Mouse (Mus musculus): ENCODE data around the gene Copg1. TPM values are rescaled to one million over a fixed set of nuclear protein-coding genes. Genes with fewer than 3 reads are reported as not detected.

The Copg1 gene
- 144 and 170 TPM in 2 replicates for polyA plus RNA-seq (2021; fragmentation: Nextera tagmentation)
- long read RNA-seq, experiment 1, full-length matches to known transcripts = 769 of 953 reads
- long read RNA-seq, experiment 1, partial matches to known transcripts = 137 of 953 reads
- long read RNA-seq, experiment 1, other reads (novel, unspliced or antisense) = 47 of 953 reads
- long read RNA-seq, experiment 2, full-length matches to known transcripts = 100 of 190 reads
- long read RNA-seq, experiment 2, partial matches to known transcripts = 61 of 190 reads
- long read RNA-seq, experiment 2, other reads (novel, unspliced or antisense) = 29 of 190 reads

DNA sequence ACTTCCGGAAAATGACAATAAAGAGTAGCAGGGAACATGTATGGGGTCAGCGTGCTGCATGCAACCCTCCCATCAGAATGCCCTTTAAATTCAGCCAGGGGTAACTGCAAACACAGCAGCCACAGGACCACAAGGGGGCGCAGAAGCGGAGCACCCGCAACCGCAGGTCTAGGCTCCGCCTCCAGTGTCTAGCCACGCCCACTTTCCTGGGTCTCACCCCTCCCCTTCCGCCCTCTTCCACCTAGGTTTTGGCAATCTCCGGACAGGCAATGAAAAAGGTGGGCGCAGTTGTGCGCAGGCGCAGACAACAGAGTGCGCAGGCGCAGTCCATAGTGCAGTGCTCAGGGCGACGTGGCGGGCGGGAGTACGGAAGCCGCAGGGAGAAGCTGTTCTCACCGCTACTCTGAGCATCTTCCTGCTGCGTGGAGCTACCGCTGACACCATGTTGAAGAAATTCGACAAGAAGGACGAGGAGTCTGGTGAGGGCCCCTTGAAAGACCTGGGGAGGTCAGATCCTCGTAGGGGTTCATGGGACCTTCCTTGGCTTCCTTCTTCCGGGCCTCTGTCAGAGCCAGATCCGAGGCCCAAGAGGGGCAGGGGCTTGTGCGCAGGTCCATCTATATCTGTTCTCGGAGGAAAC, at the start of gene Copg1:
Gene Copg1 (plus strand): TSS at position 221 of the 640 bp plus-strand sequence.

DNA sequence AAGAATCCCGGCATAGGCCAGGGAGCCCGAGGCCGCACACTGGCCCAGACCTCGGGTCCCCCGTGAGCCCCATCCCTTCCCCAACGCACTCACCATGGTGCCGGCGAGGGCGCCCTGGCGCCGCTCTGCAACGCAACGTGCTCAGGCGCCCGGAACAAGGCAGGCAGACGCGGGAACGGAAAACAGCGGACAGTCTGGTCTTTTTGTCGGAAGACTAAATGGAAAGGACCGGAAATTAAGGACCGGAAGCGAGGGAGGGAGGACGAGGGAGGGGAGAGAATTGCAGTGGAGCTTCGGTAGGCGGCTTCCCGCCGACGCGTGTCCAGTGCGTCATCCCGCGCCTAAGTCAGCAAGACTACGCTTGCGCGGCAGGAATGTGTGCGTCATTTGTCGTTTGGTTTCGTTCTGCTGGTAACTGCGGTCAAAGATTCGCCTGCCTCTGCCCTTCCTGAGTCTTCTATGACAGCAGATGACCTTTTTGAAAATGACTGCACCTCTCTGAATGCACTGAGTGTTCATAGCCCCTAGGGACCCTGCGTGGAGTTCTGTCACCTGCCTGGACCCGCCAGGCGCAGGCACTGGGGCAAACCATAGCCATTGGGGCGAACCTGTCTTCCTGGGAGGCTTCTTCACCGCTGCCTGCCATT, 48.9 kb upstream of the Copg1 start, which contains the start of gene Isy1:
Gene Isy1 (minus strand): TSS at position 248 of the 647 bp plus-strand sequence.

DNA sequence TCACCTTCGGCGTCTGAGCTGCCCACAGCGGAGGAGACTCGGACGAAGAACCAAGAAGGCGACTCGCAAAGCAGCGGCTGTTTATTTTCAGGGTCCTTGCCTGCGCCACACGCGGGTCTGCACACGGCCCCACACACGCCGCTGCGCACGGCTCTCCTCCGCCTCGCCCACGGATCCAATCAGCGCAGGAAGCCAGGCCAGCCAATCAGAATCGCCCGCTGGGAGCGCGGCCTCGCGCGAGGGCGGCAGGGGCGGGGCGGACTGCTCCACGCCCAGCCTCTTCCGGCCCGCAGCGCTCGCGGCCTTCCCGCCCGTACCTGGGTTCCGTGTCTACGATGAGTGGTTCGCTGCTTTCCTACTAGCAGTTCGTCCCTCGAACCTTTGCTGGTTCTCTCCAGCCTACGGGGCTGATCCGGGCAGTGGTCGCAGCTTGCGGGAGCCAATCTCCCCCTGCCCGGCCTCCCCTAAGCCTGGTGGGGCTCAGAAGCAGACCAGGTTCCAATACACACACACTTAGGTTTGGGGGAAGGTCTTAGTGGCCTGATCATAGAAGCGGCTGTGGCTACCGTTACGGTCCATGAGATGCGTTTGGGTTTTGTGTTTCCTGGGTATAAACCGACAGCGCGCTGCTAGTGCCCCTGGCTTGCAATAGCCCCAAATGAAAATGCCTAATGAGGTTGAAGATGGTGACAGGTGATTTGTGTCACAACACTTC, 36.6 kb upstream of the Copg1 start, which contains the start of gene Cnbp:
Gene Cnbp (minus strand): TSS at position 207 of the 715 bp plus-strand sequence.

DNA sequence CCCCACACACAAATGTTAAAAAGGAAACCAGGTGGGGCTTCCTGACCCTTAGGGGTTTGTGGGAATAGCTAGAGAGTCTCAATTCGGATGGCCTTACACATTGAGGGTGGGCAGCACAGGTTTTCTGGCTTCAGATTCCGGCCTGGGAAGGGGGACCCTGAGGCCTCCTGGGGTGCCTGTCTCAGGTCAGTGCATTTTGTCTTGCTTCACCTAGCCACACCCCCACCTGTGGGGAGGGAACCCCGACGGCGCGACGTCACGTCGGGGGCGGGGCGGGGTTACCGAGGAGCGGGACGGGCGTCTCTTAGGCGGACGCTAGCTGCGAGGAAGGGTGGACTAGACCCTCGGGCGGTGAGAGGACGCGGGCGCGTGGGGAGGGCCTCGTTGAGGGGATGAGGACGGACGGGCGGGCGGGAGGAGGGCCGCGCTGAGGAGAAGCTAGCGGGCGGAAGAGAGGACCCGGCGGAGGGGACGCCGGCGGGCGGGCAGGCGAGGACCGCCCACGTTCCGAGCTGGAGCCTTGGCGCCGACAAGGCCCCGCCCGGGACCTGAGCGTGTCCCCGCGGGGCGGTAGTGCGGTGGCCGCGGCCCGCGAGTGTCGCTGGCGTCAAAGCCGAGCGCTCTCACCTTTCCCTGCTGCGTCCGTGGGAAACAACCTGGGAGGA, 26.2 kb downstream of the Copg1 start, which contains the start of gene Hmces:
Gene Hmces (plus strand): TSS at position 275 of the 665 bp plus-strand sequence.

Other genes with a start within 250 kb of the Copg1 start
- 3.1 and 3.4 TPM in 2 replicates for gene Aplf, start 215.6 kb upstream of the Copg1 start, polyA plus RNA-seq (2021; fragmentation: Nextera tagmentation)
- 6.5 and 9.2 TPM in 2 replicates for gene Efcc1, start 156.9 kb upstream of the Copg1 start, polyA plus RNA-seq (2021; fragmentation: Nextera tagmentation)
- gene Gp9, start 109.7 kb upstream of the Copg1 start, polyA plus RNA-seq (2021; fragmentation: Nextera tagmentation) = 1.2 and 1.3 TPM in 2 replicates
- gene Rab43, start 75.7 kb upstream of the Copg1 start, polyA plus RNA-seq (2021; fragmentation: Nextera tagmentation) = 2.2 and 6.5 TPM in 2 replicates
- gene Gm45140, start 52.0 kb upstream of the Copg1 start, polyA plus RNA-seq (2021; fragmentation: Nextera tagmentation) = 1.0 and 1.5 TPM in 2 replicates
- 17.5 and 25.3 TPM in 2 replicates for gene Isy1, start 49.0 kb upstream of the Copg1 start, polyA plus RNA-seq (2021; fragmentation: Nextera tagmentation)
- 531 and 718 TPM in 2 replicates for gene Cnbp, start 36.7 kb upstream of the Copg1 start, polyA plus RNA-seq (2021; fragmentation: Nextera tagmentation)
- 22.2 and 27.0 TPM in 2 replicates for gene Hmces, start 26.1 kb downstream of the Copg1 start, polyA plus RNA-seq (2021; fragmentation: Nextera tagmentation)
- gene H1fx, start 93.8 kb downstream of the Copg1 start, polyA plus RNA-seq (2021; fragmentation: Nextera tagmentation) = 1.7 and 24.2 TPM in 2 replicates
- gene Rab7, start 157.5 kb downstream of the Copg1 start, polyA plus RNA-seq (2021; fragmentation: Nextera tagmentation) = 324 and 362 TPM in 2 replicates
- gene Rpn1, start 196.7 kb downstream of the Copg1 start, polyA plus RNA-seq (2021; fragmentation: Nextera tagmentation) = 111 and 122 TPM in 2 replicates

Measured in left cerebral cortex, adult 6 months (tissue).